Mouse (Mus musculus) monocyte, adult 59 days (primary cell): Measurements from ENCODE around the gene Tsg101. TPM values are rescaled to one million over a fixed set of nuclear protein-coding genes. Genes with fewer than 3 reads are reported as not detected.

Source experiments
- total RNA-seq, 2 experiments: library from RNA; stranded (reverse); gene quantifications; one replicate each; pipeline ENCODE4 v1.2.4; 2023

Tsg101 gene
- 10 to 100 TPM; 60.2 to 69.5 TPM for total RNA-seq

GRCm38 (mm10) chr7:46919551-46920176, at the start of gene Tsg101:
Tsg101 (minus strand) TSS chr7:46919969.

DNA sequence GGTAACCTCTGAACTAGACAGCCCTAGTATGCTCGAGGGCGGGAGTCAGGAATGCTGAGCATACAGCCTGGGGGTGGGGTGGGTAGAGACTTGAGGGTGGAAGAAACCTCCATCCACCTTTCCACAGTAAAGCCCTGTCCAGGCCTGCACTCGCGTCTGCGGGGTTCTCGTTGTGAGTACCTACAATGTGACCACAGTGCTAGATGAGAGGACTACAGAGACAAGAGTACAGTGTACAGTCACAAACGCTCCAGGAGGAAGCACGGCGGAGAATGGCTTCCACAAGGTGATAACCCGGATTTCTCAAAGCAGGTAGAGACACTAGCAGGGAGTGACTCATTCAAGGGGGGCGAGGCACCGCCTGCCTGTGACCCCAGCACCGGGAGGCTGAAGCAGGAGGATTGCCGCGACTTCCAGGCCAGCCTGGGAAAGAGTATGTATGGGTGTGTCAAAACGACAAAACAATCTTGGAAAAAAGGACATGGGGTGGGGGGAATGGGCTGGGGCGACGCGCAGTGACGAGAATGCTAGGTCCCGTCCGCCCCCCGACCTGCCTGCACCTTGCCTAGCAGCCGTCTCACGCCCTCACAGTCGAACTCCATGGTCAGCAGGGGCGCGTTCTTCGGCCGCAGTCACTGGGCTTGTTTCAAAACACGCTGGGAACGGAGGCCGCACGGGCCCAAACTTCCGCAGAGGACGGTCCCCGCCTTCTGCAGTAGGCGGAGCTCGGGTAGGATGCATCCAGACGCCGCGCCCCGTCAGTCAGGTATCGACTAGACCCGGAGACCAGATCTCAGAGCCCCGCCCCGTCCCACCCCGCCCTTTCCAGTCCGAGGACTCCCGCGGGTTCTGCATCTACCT, 38.3 kb upstream of the Tsg101 start, which contains the start of gene Uevld:
Uevld (minus strand) TSS at position 697 of the 861 bp plus-strand sequence.

DNA sequence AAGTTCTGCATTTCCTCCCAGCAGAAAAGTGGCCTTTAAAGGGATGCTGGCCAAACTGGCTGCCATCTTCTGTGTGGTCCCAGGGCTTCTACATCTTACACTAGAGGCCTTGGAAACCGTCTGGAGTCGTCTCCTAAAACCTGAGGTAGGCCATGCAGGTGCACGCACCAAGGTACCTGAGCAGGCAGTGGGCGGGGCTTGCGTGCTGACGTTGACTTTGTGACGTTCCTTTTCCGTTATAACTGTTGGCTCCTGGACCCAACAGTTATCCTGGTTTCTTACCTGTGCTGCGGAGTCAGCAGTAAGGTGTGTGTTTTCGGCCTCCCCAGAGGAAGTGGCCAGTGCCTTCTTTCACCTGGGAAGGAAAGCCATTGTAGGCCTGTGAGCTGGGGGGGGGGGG, 58.8 kb downstream of the Tsg101 start, which contains the start of gene Ldhc:
Ldhc (plus strand) TSS at position 208 of the 400 bp plus-strand sequence.

DNA sequence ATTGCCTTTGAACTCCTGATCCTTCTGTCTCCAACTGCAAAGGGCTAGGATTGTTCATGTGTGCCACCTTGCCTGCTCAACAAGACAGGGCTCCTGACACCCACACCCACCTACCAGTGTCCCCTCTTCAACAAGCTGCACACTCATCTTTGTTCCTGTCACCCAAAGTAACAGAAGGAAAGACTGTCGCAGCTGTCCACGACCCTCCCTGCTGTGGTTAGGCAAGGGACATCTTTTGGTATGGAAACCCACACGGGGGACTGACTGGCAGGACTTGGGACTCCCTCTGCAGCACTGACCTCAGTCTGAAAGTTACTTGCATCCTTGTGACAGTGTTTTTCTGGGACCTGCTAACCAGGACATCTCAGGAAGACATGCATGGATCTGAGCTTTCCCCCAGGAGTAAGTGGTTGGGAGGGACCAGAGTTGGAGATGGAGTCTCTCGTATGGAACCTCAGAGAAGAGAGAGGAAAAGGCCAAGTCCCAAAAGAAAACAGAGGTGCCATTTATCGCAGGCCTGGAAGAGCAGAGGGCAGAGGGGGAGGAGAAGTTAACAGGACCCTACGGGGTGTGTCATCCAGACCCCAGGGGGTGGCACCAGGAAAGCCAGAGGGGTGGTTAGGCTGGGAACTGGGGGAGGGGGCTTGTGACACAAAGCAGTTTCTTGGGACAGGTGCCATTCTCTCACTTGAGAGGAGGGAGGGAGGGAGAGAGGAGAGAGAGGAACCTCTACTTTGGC, 78.8 kb downstream of the Tsg101 start, which contains the start of gene Ldha:
Ldha (plus strand) TSS at position 689 of the 739 bp plus-strand sequence.

Other genes with a start within 250 kb of the Tsg101 start
- gene Tph1, start 247.4 kb downstream of the Tsg101 start, total RNA-seq: under 1 TPM in 1 of 2 experiments, not detected in 1; 0.24 TPM
- 1 to 10 TPM; 5.8 to 7.5 TPM for gene Saal1, start 209.3 kb downstream of the Tsg101 start, total RNA-seq
- gene Saa3, start 204.3 kb downstream of the Tsg101 start, total RNA-seq: 10 to 100 TPM in 1 of 2 experiments, 1 to 10 TPM in 1; 7.7 to 25.8 TPM
- gene Saa4, start 187.4 kb downstream of the Tsg101 start, total RNA-seq: not detected
- gene Saa1, start 177.0 kb downstream of the Tsg101 start, total RNA-seq: not detected
- not detected for gene Saa2, start 168.2 kb downstream of the Tsg101 start, total RNA-seq
- gene Hps5, start 123.9 kb downstream of the Tsg101 start, total RNA-seq: 10 to 100 TPM; 72.8 to 83.2 TPM
- 10 to 100 TPM; 45.2 to 51.2 TPM for gene Gtf2h1, start 123.9 kb downstream of the Tsg101 start, total RNA-seq
- gene Ldha, start 78.5 kb downstream of the Tsg101 start, total RNA-seq: 100 to 1,000 TPM; 165 to 177 TPM
- not detected for gene Ldhc, start 58.8 kb downstream of the Tsg101 start, total RNA-seq
- 1 to 10 TPM; 9.4 to 9.7 TPM for gene Uevld, start 38.6 kb upstream of the Tsg101 start, total RNA-seq
- gene Gm9999, start 63.6 kb upstream of the Tsg101 start, total RNA-seq: not detected
- gene Spty2d1, start 88.4 kb upstream of the Tsg101 start, total RNA-seq: 10 to 100 TPM; 72.0 to 81.5 TPM
- 10 to 100 TPM; 51.2 to 54.4 TPM for gene Tmem86a, start 130.6 kb upstream of the Tsg101 start, total RNA-seq
- not detected for gene Ptpn5, start 213.7 kb upstream of the Tsg101 start, total RNA-seq